Mouse (Mus musculus) bone marrow, adult 2 months (tissue): ENCODE measurements around the gene E130218I03Rik.

Experiments
- CTCF ChIP-seq: fragments of 200-500 bp; IDR thresholded peaks from 2 replicates; pipeline ENCODE4 v1.5.1; 2011; ENCODE audit warnings: low read length, control low read depth; ENCODE audit not compliant: control insufficient read depth, insufficient read depth
- POLR2A ChIP-seq: fragments of 200-500 bp; IDR thresholded peaks from 2 replicates; pipeline ENCODE4 v1.6.1; 2011; ENCODE audit warnings: low read depth, mild to moderate bottlenecking, control low read depth, low read length, borderline replicate concordance; ENCODE audit not compliant: control insufficient read depth

- TF ChIP-seq CTCF (no peak), POLR2A (no peak)
These were observed 43.0 kb downstream of the E130218I03Rik start for GRCm38 (mm10) chr4:134286226-134287167.
